Mouse (Mus musculus) right cerebral cortex, postnatal 4 days (tissue): Measurements from ENCODE around the gene Olfr309.
"Not testable (repeated sequence)": the region's sequence is repeated elsewhere in the genome, so short reads cannot be mapped to it uniquely, and the experiment has no call there.

ENCODE experiments used
- DNase-seq: peaks from one replicate; pipeline ENCODE4 v3.0.0-alpha.2; 2022

Olfr309 gene

GRCm38 (mm10) chr7:86313608-86314007, at the start of gene Olfr309:
Gene Olfr309 (minus strand): TSS chr7:86313708.
- DNase-seq, result no peak

- DNase-seq, result not testable (repeated sequence)
Observed at GRCm38 (mm10) chr7:86346296-86346695, 32.8 kb upstream of the Olfr309 start.

- no peak for DNase-seq
Observed at GRCm38 (mm10) chr7:86344253-86344652, 30.7 kb upstream of the Olfr309 start.

GRCm38 (mm10) chr7:86342881-86343565, 29.5 kb upstream of the Olfr309 start:
- no peak for DNase-seq

- DNase-seq, result no peak
Observed at GRCm38 (mm10) chr7:86337486-86337885, 24.0 kb upstream of the Olfr309 start, which contains the start of gene Olfr307. Gene Olfr307 (minus strand): TSS chr7:86337586.

- DNase-seq, result no peak
Observed at GRCm38 (mm10) chr7:86325530-86325929, 12.0 kb upstream of the Olfr309 start, which contains the start of gene Olfr308. Gene Olfr308 (minus strand): TSS chr7:86325630.

- no peak for DNase-seq
Observed at GRCm38 (mm10) chr7:86321323-86321722, 7.8 kb upstream of the Olfr309 start.

GRCm38 (mm10) chr7:86277072-86277471, 36.4 kb downstream of the Olfr309 start, which contains the start of gene Olfr310:
Gene Olfr310 (minus strand): TSS chr7:86277172.
- no peak for DNase-seq
